Mouse (Mus musculus) monocyte, adult 2 months (primary cell): ENCODE data around the gene Ube2o.
"Not testable (repeated sequence)": the region's sequence is repeated elsewhere in the genome, so short reads cannot be mapped to it uniquely, and the experiment has no call there.

Experiments used
- DNase-seq, 2 experiments: peaks; one replicate each; pipeline ENCODE4 v3.0.0; 2022; ENCODE audit warnings: low spot score in 2 of 2, low read depth in 1 of 2

The Ube2o gene

DNA sequence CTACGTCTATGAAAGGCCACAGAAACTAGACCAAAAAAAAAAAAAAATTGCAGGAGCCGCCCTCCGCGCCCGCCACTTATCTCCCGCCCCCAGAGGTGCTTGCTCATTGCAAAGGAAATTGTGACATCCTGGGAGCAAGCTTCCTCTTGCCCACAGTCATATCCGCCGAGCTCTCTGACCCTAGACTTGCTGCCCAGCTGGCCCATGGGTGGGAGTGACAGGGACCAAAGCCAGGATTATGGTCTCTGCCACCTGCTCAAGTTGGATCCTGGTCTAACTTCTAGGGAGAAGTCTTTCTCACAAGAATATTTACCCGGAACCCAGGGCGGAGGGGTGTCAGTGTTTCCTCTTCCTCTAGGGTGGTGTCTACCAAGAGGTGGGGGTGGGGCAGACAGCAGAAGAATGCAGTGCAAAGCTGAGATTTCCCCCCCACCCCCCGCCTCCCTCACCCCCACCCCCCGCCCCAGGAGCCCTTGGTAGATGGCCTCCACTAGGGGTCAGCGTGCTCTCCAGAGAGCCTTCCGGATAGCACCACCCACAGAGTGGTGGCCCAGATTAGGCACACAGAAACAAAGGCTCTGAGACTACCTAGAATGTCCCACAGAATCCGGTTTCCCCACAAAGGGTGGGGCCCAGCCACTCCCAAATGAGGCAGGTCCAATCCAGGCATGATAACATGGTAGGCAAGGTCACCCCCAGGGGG, 34.6 kb upstream of the Ube2o start:
- DNase-seq = peak; percentile 80

DNA sequence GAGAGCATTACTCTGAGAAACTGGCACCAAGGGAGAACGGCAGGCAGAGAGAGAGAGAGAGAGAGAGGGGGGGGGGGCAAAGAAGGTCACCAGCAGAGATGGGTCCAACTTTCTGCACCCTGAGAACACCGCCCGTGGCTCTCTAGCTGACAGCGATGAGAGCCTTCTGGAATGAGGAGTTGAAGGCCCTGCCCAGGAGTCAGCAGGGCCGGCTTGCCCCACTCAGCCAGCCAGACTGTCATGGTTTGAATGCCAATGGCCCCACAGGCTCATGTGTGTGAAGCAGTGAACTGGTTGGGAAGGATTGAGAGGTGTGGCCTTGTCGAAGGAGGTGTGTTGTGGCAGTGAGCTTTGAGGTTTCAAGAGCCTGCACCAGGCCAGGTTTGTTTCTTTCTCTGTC, 32.0 kb upstream of the Ube2o start:
- no peak for DNase-seq

DNA sequence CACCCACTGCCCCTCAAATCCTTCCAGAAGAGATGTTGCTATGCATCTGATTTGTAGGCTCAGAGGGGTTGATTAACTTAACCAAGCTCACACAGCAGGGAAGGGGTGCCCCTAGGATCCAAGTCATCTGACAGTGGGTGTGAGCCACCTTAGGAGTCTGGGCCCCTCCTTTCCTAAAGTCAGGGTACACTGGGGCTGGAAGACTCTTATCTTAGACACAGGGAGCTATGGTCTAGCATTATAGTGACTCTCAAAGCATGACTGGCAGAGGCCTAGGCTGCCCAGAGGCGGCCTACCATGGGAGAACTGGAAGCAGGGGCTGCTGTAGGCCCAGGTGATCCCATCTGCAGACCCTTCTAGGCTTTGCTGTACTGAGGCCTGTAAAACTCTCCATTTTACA, 31.3 kb upstream of the Ube2o start:
- DNase-seq = no peak

DNA sequence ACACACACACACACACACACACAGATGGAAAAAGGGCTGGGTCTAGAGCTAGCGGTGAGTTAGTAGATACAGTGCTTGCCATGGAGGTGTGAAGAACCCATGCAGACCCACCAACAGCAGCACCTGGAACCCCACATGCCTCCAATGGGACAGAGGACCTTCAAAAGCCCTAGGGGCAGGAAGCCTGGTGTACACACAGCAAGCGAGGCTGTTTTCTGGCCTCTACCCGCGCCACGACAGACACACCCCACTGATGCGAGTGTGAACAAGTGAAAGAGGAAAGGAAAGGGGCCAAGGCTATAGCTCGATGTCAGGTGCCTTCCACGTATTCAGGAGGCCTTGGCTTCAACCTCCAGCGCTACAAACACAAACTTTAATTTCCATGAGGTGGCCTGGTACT, 30.6 kb upstream of the Ube2o start:
- DNase-seq = no peak

DNA sequence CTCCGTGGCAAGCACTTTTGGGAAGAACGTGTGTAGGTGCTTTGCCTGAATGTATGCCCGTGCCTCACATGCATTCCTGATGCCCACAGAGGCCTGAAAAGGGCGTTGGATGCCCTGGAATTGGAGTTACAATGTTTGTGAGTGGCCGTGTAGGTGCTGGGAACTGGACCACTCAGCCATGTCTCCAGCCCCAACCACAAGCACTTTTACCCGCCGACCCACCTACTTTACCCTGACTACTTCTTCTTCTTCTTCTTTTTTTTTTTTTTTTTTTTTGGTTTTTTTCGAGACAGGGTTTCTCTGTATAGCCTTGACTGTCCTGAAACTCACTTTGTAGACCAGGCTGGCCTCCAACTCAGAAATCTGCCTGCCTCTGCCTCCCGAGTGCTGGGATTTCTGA, 29.9 kb upstream of the Ube2o start:
- DNase-seq = not testable (repeated sequence)

DNA sequence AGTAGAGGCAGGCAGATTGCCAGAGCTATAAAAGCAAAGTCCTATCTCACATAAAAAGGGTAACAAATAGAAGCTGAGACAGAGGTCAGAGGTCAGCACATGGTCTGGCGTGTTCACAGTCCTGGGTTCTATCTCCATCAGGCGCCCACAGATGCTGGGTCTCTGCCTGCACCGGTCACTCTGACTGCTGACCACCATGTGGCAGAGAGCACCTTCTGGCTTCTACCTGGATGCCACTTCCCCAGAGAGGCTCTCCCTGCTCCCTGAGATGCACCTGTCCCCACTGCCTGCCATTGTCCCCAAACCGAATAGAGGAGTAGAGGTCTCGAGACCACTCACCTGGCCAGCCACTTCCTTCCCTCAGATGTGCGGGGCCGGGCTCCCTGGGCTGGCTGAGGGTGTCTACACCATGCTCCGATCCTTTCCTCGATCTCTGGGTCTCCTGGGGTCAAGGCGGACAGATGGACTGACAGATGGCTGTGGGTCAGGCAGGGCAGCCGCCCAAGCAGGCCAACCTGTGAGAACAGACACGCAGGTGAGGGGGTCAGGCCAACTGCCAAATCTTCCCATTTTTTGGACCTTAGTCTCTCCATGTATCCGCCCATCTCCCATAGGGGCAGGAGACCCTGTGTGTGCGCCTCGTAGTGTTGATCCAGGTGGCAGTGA, 28.9 kb upstream of the Ube2o start:
- DNase-seq = no peak

DNA sequence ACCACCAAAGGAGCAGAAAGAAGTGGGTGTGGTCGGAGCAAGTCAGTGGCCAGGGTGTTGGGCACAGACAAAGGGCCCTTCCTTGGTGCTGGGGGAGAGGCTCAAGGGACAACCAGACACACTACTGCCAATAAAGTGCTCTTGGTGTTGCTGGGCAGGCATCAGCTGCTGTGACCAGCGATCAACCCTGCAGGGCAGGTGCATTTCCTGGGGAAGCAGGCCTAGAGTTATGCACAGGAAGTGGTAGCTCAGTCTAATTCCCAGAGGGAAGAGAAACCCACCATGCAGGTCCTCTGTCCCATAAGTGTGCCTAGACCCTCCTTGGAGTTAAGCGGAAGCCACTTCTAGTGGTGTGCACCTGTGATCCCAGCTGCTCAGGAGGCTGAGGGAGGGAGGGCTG, 26.5 kb upstream of the Ube2o start:
- no peak for DNase-seq

DNA sequence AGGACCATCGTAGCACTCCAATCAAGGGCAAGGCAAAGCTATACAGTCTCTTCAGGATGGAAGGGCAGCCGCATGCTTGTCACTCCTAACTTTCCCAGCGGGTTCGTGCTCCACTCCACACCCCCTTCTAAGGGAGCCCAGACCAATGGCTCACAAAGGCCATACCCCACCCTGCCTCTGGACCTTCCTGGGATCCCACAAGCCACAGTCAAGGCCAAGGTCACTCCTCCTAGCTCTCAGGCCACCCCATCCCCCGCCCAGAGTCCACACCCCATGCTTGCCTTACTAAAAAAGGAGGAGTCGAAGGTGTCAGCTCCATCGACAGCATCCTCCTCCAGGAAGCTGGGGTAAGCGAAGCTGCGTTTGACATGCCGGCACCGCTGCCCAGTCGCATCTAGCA, 22.9 kb upstream of the Ube2o start:
- DNase-seq = no peak

DNA sequence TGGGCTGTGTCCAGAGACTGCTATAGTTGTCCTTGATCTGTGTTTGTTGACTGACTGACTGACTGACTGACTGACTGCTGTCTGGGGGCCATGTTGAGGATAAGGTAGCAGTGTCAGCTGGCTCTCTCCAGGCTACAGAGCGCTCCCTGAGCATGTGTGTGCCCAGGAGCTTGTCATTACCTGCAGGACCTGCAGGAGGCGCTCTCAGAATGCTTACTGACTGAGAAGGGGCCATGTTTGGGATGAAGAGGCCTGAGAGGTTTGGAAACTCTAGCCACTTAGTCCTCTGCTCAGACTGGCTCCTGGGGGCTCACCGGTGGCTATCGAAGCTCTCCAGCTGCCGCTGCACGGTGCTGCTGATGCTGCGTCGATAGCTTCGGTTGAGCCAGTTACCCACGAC, 22.1 kb upstream of the Ube2o start:
- DNase-seq = peak in 1 of 2 experiments; percentile 47

DNA sequence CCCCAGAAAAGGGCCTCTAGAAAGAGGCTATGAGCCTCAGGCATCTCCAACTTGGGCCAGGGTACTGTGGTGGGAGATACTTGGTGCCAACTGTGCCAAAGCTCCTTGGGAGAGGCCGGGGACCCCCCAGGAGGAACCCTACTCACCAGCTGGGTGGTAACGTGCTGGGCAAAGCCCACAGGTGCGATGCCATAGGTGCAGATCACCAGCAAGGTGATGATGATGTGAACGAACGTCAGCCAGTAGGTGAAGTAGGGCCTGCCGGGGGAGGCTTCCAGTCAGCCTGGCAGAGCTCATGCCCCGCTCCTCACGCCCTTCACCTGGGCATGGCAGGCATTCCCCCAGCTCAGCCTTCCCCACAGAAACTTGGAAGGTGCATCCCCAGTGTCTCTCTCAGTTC, 20.8 kb upstream of the Ube2o start:
- DNase-seq = no peak

DNA sequence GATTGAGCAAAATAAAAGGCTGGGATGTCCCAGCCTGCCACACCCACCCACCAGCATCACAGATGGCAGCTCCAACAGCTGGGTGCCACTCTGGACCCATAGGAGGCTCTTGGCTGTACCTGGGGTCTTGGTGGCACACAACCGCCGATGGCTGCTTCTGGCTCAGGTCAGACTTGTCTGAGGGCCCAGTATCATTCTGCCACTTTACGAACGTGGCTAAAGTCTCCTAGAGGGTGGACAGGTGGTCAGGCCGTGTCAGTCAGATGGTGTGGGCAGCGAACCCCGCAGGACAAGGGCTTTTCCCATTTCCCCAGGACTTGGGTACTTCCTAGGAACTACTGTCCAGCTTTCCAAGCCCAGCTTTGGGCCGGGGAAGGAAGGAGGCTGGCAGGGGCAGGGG, 19.9 kb upstream of the Ube2o start:
- no peak for DNase-seq

DNA sequence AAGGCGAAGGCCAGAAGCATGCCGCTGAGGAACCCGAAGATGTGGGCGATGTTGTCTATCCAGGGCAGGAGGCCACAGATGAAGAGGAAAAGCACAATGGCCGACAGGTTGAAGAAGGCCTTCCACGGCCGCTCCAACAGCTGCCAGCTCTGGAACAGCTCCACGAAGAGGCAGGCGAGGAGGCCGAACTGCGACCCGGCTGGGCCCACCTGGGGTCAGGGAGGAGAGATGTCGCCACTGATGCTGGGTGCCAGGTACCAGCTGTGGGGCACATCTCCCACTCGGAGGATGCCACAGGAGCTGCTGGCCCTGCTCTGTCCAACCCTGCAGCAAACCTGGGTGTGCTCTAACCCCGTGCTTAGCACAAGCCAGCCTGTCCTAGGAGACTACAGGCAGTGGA, 18.0 kb upstream of the Ube2o start:
- no peak for DNase-seq

DNA sequence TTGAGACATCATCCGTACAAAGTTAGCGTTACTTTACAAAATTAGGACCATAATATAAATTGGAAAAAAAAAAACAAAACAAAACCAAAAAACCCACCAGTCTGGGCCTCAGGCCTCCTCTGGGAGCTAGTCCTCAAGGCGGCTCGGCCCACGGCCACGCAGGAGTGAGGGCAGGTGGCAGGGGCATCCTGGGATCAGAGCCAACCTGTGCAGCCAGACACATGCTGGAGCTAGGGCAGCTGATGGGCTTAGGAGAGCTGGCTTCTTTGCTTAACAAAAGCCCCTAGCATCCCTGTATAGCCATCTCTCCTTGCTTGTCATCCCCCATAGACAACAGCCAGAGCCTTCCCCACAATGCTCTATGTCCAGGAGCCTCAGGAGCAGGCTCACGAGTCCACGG, 16.9 kb upstream of the Ube2o start:
- DNase-seq = no peak

DNA sequence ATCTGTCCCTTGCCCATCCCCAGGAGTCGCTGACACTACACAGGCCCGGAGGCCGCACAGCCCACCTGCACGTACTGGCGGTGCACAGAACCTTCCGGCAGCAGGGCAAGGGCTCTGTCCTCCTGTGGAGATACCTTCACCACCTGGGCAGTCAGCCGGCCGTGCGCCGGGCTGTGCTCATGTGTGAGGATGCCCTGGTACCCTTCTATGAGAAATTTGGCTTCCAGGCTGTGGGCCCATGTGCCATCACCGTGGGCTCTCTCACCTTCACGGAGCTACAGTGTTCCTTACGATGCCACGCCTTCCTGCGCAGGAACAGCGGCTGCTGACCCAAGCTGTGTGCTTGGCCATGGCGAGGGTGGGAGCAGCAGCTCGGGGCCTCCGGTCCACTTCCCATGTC, 15.5 kb upstream of the Ube2o start:
- no peak for DNase-seq

DNA sequence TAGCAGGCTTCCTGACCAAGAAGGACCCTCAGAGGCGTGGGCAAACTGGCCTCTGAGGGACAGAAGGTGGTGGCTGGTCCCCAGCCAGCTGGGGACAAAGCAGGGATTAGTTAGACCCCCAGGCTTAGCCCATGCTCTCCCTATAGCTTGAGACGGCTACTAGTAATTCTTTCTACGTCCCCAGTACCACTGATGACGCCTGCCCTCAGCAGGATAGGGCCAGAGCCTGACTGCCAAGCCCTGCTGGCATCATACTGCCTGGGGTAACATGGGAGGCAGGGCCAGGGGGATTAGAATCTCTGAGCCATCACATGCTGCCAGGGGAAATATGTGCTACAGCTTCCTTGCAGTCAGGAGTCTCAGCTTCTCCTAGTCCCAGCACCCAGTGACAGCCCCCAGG, 12.1 kb upstream of the Ube2o start:
- DNase-seq = no peak

DNA sequence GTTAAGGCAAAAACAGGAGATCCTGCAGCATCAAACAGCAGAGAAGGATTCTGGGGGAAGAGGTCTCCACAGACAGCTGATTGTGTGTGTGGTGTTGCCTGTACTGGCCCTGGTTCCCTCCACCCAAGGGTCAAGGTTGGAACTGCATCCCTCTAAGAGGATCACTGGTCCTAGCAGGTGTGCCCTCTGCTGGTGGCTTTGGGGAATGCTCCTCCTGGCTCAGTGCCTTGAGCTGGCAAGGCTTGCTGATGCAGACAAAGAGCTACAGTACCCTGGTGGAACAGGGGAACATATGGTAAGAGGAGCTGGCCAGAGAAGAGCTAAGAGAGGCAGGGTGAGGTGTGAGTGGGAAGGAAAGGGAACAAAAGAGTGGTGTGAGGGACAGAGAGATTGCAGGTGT, 11.2 kb upstream of the Ube2o start:
- DNase-seq = peak; percentile 77 to 88

DNA sequence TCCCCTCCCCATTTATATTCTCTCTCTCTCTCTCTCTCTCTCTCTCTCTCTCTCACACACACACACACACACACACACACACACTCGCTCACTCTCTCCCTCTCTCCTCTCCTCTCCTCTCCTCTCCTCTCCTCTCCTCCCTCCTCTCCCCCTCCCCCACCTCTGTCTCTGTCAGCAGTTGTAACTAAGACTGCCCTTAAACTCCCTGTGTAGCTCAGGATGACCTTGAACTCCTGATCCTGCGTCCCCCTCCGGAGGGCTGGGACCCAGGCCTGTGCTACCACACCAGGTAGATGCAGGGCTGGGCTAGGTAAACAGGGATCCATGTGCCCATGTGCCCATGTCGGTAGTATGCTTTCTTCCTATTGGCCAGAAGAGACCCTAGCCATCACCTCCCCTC, 10.4 kb upstream of the Ube2o start:
- no peak for DNase-seq

DNA sequence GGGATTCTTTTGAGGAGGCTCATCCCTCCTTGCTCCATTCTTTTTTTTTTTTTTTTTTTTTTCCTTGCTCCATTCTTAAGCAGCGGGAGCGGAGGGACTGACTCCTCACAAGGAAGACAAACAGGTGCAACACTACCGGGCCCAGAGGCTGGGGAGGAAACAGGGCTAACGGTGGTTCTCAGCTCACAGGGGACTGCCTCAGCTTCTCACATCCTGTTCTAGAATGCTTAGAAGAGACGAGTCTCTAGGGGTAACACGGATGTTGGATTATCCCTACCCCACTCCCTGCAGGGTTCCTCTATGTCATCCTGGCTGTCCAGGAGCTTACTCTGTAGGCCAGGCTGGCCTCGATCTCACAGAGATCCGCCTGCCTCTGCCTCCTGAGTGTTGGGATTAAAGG, 8.3 kb upstream of the Ube2o start:
- DNase-seq = no peak

DNA sequence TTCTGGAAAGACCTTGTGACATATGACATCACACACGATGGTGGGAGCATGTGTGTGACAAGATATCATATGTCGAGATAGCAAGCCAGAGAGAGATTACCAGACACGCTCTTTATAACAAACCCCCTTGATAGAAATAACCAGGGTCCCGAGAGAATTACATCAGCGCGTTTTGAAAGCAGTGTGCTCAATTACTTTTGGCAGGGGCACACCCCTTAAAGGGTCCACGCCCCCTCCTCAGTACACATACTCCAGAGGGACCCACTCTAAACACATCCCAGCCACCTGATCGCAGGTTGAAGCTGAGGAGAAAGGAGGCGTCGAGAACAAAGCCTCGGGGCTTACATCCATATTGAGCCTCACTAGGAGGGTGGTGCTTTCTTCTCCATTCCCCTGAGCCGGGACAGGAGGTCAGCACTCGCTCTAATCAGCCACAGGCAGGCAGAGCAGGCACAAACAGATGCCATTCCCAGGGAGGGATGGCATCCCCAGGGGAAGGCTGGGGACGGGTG, 7.8 kb upstream of the Ube2o start:
- DNase-seq = no peak

DNA sequence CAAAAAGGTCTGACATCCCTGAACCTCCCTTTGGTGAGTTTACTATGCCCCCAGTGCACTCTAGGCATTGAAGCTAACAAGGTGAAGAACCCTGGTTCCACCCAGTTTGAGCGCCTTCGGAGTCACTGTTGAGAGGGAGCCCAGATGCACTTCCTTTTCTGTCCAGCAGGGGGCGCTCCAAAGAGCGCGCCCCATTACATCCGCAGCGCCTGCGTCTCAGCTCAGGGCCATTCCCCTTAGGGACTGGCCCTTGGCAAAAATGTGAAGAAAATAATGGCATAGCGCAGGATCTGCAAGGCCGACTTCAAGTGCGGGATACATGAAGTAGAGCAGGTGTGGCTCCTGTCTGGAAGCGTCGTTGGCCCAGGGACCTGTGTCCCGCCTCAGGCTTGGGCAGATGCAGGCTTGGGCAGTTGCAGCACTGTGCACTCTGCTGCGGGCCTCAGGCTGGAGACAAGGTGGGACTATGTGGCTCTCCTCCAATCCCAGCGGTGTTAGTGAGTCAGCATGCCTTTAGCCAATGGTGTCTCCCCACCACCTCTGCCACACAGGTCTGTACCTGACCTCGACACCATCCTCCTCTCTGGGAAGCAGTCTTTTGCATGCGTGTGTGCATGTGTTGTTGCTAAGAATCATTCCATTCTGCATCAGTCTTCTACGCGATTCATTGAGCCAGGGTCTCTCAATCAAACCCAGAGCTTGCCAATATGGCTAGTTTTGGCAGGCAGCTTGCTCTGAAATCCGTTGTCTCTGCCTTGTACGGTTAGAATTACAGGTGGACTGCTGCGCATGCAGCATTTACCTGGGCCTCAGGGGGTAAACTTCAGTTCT, 5.8 kb upstream of the Ube2o start:
- peak in 1 of 2 experiments; percentile 62 for DNase-seq

DNA sequence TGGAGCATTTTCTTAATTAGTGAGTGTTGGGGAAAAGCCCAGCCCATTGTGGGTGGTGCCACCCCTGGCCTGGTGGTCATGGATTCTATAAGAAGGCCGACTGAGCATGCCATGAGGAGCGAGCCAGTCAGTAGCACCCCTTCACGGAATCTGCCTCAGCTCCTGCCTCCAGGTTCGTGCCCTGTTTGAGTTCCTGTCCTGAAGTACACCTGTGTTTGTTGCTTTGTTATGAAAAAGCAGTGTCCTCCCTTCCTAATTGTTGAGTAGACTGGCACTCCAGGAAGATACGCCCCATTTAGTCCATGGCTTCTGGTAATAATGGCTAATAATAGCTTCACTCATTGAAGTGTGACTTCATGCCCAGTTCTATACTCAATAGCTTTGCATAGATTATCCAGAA, 5.1 kb upstream of the Ube2o start, which contains the start of gene Aanat:
Aanat (plus strand) TSS at position 123 of the 400 bp plus-strand sequence.
- DNase-seq = no peak

DNA sequence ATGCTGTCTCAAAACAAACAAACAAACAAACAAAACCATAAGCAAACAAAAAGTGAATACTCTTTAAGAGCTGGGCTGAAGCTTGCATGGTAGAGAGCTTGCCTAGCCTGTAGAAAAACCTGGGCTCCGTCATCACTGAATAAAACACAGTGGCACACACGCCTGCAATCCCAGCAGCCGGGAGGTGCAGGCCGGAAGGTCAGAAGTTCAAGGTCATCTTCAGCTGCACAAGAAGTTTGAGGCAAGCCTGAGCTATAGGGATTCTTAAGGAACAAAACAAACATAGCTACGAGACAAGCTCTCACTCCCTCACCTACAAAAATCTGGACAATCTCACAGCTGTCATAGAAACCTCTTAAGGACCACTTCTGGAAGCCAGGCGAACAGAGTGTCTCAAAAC, 4.4 kb upstream of the Ube2o start:
- no peak for DNase-seq
